ENCODE assay signal across 11 mouse cellular contexts in the genomic region with DNA sequence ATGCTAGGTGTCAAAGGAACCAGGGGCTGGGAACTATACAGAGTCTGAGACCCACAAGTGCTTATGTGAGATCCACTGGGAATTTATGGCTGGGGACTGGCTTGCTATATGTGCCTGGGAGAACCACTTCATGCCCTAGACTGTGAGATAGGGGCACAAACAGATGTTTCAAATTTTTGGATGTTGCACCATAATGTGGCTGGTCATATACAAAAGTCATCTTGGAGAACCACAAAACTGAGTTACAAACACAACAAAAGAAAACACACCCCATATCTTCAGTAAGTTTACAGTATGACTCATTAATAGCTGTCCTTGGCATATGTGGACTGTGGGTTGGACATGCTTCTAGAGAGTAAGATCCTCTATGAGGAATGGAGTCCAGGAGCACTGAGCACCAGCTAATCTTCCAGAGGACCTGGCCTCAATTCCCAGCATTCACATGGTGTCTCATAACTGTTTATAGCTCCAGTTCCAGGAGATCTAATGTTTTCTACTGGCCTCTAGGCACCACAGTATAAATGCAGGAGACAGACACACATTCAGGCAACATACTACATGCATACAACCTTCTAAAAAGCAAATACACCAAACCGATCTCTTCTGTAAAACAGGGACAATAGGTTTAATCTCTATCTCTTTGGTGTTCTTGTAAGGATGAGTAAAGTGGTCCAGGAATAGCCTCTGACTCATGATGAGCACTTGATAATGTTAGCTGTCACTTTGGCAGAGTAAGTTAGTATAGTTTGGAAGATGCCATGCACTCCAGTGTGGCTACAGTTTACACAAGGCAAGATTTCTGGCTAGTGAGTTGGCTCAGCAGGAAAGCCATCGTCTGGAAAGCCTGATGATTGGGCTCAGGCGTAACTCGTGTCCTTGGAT.
"Had no signal": no experiment of that assay in that cellular context is flagged by ENCODE, and none has a peak within 500 bp of the region (broad histone marks: within the 10 kb centered on the region; RNA-seq: fewer than 3 reads in every experiment).

No protein-coding gene starts in this region.

- H3K9me3 ChIP-seq: limb, embryonic 13.5 days; midbrain, embryonic 12.5 days had no signal

- H3K4me3 ChIP-seq: layer of hippocampus, adult 2 months; limb, embryonic 13.5 days; midbrain, embryonic 12.5 days had no signal

- H3K27ac ChIP-seq: layer of hippocampus, adult 2 months; limb, embryonic 13.5 days; liver, embryonic 14.5 days; midbrain, embryonic 12.5 days; stomach, postnatal 0 days had no signal

- ATAC-seq: midbrain, embryonic 16.5 days had no signal

- DNase-seq: kidney, postnatal 4 days; left cerebral cortex, postnatal 4 days; lung, adult 18-20 months; right cerebral cortex, postnatal 14 days; thymus, postnatal 4 days had no signal

- H3K4me2 ChIP-seq: limb, embryonic 13.5 days; midbrain, embryonic 12.5 days had no signal

- H3K36me3 ChIP-seq: limb, embryonic 13.5 days; midbrain, embryonic 12.5 days had no signal

- H3K27me3 ChIP-seq: limb, embryonic 13.5 days; midbrain, embryonic 12.5 days had no signal

- H3K4me1 ChIP-seq: midbrain, embryonic 12.5 days had no signal

- H3K9ac ChIP-seq: limb, embryonic 13.5 days; liver, embryonic 14.5 days; midbrain, embryonic 12.5 days had no signal
